Mouse (Mus musculus) heart, postnatal 0 days (tissue): Measurements from ENCODE around the gene 3110009E18Rik. TPM values are rescaled to one million over a fixed set of nuclear protein-coding genes. Genes with fewer than 3 reads are reported as not detected.

ENCODE experiments used
- ATAC-seq: fragments of 200-750 bp; cut with Nextera tagmentation; 2 replicates; pipeline ENCODE4 v1.8.0; 2017; ENCODE audit warnings: low read depth, moderate number of reproducible peaks, moderate library complexity; ENCODE audit not compliant: insufficient read depth
- DNase-seq: peaks from one replicate; pipeline ENCODE4 v3.0.0-alpha.2; 2016; ENCODE audit warnings: low spot score
- H3K27ac ChIP-seq: fragments of 300-500 bp; sonication (generic); 2 replicates; pipeline ENCODE4 v1.5.1; 2014; ENCODE audit warnings: low read depth, mild to moderate bottlenecking
- H3K27me3 ChIP-seq: fragments of 300-500 bp; sonication (generic); 2 replicates; pipeline ENCODE4 v1.6.1; 2014; ENCODE audit warnings: low read length, mixed read lengths; ENCODE audit not compliant: control insufficient read depth, insufficient read depth
- H3K36me3 ChIP-seq: fragments of 300-500 bp; sonication (generic); replicated peaks from 2 replicates; pipeline ENCODE4 v1.6.1; 2014; ENCODE audit warnings: low read length, mixed read lengths; ENCODE audit not compliant: control insufficient read depth, insufficient read depth
- H3K4me1 ChIP-seq: fragments of 300-500 bp; sonication (generic); 2 replicates; pipeline ENCODE4 v1.6.1; 2014; ENCODE audit warnings: antibody characterized with exemption; ENCODE audit not compliant: control insufficient read depth, insufficient read depth
- H3K4me2 ChIP-seq: fragments of 300-500 bp; sonication (generic); 2 replicates; pipeline ENCODE4 v1.6.1; 2014; ENCODE audit warnings: low read depth, mild to moderate bottlenecking, low read length, moderate library complexity
- H3K4me3 ChIP-seq: fragments of 300-500 bp; sonication (generic); 2 replicates; pipeline ENCODE4 v1.5.1; 2014; ENCODE audit warnings: low read depth, low read length
- H3K9ac ChIP-seq: fragments of 300-500 bp; sonication (generic); replicated peaks from 2 replicates; pipeline ENCODE4 v1.6.1; 2014; ENCODE audit warnings: low read depth, low read length, mixed read lengths
- H3K9me3 ChIP-seq: fragments of 300-500 bp; sonication (generic); replicated peaks from 2 replicates; pipeline ENCODE4 v1.6.1; 2016; ENCODE audit warnings: low read length; ENCODE audit not compliant: control insufficient read depth
- CTCF ChIP-seq: IDR thresholded peaks from 2 replicates; pipeline ENCODE4 v1.5.1; 2016; ENCODE audit warnings: antibody characterized with exemption, control low read depth, low read depth
- EP300 ChIP-seq: IDR thresholded peaks from 2 replicates; pipeline ENCODE4 v1.6.1; 2016; ENCODE audit warnings: antibody characterized with exemption, low read depth
- WGBS: fragments of 180-500 bp; shearing (Covaris S2); extraction: QIAGEN DNeasy Blood & Tissue Kit; methylation state at CpG from one replicate; pipeline ENCODE4 v1.1.7; 2014; 5-methylcytosine and 5-hydroxymethylcytosine counted together
- polyA plus RNA-seq: library from polyadenylated mRNA; unstranded; fragments of >200 nt; fragmentation: Nextera tagmentation; extraction: Ambion mirVana; gene quantifications from 2 replicates; pipeline ENCODE4 v1.2.1, GENCODE M21; 2015
- total RNA-seq: library from RNA; depleted of rRNA; stranded (reverse); fragments of >200 nt; gene quantifications from 2 replicates; pipeline ENCODE4 v1.2.3, GENCODE M21; 2014; ENCODE audit warnings: low replicate concordance

The 3110009E18Rik gene
- total and polyA plus RNA-seq, 2 experiments from 2014 or later = 11.3 to 11.5 TPM

DNA sequence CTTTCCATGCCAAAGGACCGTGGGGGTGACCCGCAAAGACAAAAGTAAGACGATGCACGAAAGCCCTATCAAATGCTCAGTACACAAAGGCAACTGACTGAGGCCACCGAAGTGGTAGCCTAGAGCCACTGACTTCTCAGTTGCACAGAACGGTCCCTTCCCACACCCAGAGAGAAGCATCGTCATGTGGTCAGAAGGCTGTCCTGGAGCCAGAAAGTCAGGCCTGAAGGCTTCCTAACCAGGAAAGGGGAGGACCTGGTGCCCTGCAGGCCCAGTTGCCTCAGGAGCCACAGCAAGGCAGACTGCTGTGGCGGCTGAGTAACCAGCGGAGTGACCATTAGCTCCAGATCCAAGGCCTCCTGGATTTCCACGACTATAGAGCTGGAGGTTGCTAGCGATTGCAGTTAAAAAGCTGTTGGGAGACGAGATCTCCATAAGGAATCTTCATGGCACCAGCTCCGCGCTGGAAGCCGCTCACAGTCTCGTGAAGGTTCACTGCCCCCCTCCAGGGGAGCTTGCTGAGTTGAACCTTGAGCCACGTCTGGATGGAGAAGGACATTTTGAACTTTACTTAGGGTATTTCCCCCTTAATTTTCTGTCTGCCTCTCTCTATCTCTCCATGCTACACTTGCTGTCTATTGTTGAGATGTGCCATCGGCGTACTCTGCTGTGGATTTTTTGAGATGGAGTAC, 11.1 kb upstream of the 3110009E18Rik start:
- TF ChIP-seq EP300 (no peak), CTCF (no peak)
- no peak overlapping the region for H3K27ac ChIP-seq
- DNase-seq (no peak), ATAC-seq (no peak)
- H3K36me3 ChIP-seq = peaks cover 33% of the 10 kb centered on the region
- H3K4me1 ChIP-seq = no peaks in the 10 kb centered on the region
- H3K4me2 ChIP-seq = no peak overlapping the region
- no peaks in the 10 kb centered on the region for H3K27me3 ChIP-seq
- H3K9me3 ChIP-seq = no peaks in the 10 kb centered on the region
- 84% methylated on average over 19 of the region's 19 CpGs for WGBS
- H3K4me3 ChIP-seq = no peak overlapping the region
- no peak overlapping the region for H3K9ac ChIP-seq

DNA sequence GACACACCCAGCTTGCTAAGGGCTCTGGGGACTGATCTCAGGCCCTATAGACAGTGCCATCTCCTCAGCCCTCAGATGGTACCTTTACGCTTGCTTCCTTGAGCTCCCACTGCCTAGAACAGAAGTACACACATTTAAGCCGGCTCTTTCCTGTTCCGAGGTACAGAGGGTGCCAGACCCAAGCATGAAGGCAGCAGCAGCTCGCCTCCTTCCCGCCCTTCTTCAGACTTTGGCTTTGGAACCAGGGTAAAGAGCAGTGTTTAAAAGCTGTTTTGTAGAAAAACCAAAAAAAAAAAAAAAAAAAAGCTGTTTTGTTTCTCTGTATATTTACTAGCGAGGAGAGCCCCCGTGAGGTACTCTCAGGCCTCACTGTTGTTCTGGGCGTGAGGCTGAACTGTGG, 9.2 kb upstream of the 3110009E18Rik start:
- Histone ChIP-seq H3K4me3 (no peak overlapping the region), H3K4me2 (no peak overlapping the region), H3K4me1 (peaks cover 13% of the 10 kb centered on the region; the same call in 1 of the 2 replicates), H3K36me3 (peaks cover 49% of the 10 kb centered on the region), H3K9ac (no peak overlapping the region), H3K9me3 (no peaks in the 10 kb centered on the region), H3K27ac (no peak overlapping the region), H3K27me3 (no peaks in the 10 kb centered on the region)
- no peak for DNase-seq
- no peak for ATAC-seq
- TF ChIP-seq CTCF (no peak), EP300 (no peak)
- 91% methylated on average over 8 of the region's 8 CpGs for WGBS

DNA sequence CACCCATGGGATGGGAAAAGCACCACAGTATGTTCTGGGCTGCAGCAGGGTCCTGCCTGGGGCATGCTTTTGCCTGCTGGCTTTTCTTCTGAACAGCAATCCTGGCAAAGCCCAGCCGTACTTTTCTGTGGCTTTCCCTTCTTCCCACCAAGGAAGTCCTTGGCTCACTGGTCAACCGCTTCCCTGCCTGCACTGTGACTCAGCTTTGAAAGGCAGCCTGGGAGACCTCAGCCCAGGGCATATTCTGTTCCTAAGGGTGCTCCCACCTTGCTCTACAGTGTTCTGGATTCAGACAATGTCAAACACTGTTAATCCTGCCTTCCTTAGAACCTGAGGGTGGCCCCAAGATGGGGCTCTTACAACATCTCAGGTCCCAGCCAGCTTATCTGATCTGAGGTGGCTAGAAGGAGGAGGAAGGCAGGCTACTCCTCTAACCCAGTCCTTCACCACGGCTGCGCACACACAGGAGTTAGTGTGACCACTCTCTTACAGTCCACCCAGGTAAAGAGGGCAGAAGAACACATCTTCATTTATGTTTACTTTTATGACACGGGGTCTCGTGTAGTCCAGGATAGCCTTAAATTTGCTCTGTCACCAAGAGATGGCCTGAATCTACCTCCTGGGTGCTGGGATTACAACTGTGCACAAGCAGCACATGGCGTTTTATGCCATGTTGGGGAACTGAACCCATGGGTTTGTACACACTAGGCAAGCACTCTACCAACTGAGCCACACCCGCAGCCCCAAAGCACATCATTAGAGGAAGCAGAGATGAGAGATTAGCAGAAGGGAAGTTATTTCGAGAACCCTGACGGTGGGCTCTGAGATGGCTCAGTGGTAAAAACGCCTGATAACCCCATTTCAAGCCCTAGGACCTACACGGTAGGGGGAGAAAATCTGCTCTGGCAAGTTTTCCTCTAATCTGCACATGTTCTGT, 8.5 kb upstream of the 3110009E18Rik start:
- Histone ChIP-seq H3K4me1 (peaks cover 13% of the 10 kb centered on the region; the same call in 1 of the 2 replicates), H3K4me2 (no peak overlapping the region), H3K4me3 (no peak overlapping the region), H3K36me3 (peaks cover 51% of the 10 kb centered on the region), H3K27ac (no peak overlapping the region), H3K9ac (no peak overlapping the region), H3K9me3 (no peaks in the 10 kb centered on the region), H3K27me3 (no peaks in the 10 kb centered on the region)
- no peak for TF ChIP-seq EP300
- no peak for TF ChIP-seq CTCF
- DNase-seq (no peak), ATAC-seq (no peak)
- WGBS = 76% methylated on average over 12 of the region's 12 CpGs

DNA sequence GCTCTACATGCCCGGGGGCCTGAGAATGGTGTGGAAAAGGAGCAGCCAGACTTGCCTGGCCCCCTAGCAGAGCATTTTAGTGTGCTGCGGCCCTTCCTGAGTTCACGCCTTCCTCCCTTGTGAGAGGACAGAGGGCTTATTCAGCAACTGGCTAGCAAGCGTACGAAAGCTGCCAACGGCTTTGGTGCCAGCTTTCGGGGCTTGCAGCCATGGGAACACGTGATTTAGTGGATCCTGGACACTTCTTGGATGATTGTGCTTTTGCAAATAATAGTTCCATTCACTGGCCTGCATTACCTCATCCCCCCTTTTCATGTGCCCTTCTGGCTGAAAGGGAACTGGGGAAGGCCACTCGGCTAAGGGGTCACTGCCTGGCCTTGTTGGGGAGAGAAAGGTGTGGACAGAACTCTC, 5.3 kb upstream of the 3110009E18Rik start:
- no peaks in the 10 kb centered on the region for H3K9me3 ChIP-seq
- no peak overlapping the region for H3K4me2 ChIP-seq
- no peak for ATAC-seq
- no peak overlapping the region; the same call in 1 of the 2 replicates for H3K9ac ChIP-seq
- no peak for TF ChIP-seq EP300
- 61% methylated on average over 9 of the region's 9 CpGs for WGBS
- H3K4me3 ChIP-seq = no peak overlapping the region
- peaks cover 24% of the 10 kb centered on the region for H3K4me1 ChIP-seq
- H3K27me3 ChIP-seq = no peaks in the 10 kb centered on the region
- H3K36me3 ChIP-seq = peaks cover 65% of the 10 kb centered on the region
- no peak for DNase-seq
- H3K27ac ChIP-seq = peak overlapping the region; percentile 69

DNA sequence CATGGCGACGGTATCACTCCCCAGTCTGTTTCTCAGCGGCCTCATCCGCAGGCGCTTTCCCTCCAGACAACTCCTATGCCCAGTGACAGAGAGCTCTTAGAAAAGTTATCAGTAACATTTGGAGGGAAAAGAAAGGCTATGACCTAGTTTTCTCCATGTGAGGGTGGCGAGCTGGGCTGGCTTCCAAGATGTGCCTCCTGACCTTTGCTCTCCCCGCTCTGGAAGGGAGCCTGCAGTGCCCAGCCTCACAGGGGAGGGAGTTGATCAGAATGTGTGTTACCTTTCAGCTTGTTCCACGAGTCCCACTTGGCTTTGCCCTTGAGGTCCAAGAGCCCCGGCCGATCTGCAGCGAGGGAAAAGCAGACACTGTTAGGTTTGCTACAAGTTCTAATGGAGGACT, 4.9 kb upstream of the 3110009E18Rik start:
- Histone ChIP-seq H3K4me1 (peaks cover 24% of the 10 kb centered on the region), H3K9me3 (no peaks in the 10 kb centered on the region), H3K27me3 (no peaks in the 10 kb centered on the region), H3K4me2 (no peak overlapping the region), H3K27ac (peak overlapping the region; percentile 69), H3K9ac (no peak overlapping the region; the same call in 1 of the 2 replicates), H3K36me3 (peaks cover 65% of the 10 kb centered on the region), H3K4me3 (no peak overlapping the region)
- WGBS = 47% methylated on average over 11 of the region's 11 CpGs
- TF ChIP-seq CTCF (no peak), EP300 (no peak)
- no peak for ATAC-seq
- DNase-seq = peak; percentile 25
